Mouse (Mus musculus): ENCODE results near the gene Syn3. TPM values are rescaled to one million over a fixed set of nuclear protein-coding genes. Genes with fewer than 3 reads are reported as not detected.
"Not testable (repeated sequence)": the region's sequence is repeated elsewhere in the genome, so short reads cannot be mapped to it uniquely, and the experiment has no call there.

The Syn3 gene
- polyA plus RNA-seq, 1 experiment from 2014 or later: 2.1 TPM

GRCm38 (mm10) chr10:86044066-86044465, 454.6 kb downstream of the Syn3 start:
- in situ Hi-C loops (cut with MboI; ENCODE audit: low pct_unique_long_range_greater_than_20kb): no loop called here
- ChIA-PET POLR2A (no interaction called here), CTCF (interaction anchor here (0.9 kb wide), 1 partner anchor 22 kb away, joined by 3 read pairs; the partner anchor contains the start of gene Fbxo7)
- no peaks in the 10 kb centered on the region for H3K27me3 ChIP-seq
- DNase-seq (ENCODE audit: low read depth, low spot score): no peak
- TF ChIP-seq CTCF (IDR thresholded peaks at IDR 0.05): no peak
- no peak for ATAC-seq

- ChIA-PET CTCF (interaction anchor here (0.9 kb wide), 1 partner anchor 22 kb away, joined by 3 read pairs; the partner anchor contains the start of gene Fbxo7), POLR2A (no interaction called here)
- in situ Hi-C loops (cut with MboI; ENCODE audit: low pct_unique_long_range_greater_than_20kb): no loop called here
- no peaks in the 10 kb centered on the region for H3K27me3 ChIP-seq
- no peak for TF ChIP-seq CTCF (IDR thresholded peaks at IDR 0.05)
- no peak for ATAC-seq
- no peak for DNase-seq (ENCODE audit: low read depth, low spot score)
These were observed 455.0 kb downstream of the Syn3 start for GRCm38 (mm10) chr10:86043651-86044050.

GRCm38 (mm10) chr10:86034007-86034728, 464.5 kb downstream of the Syn3 start:
- in situ Hi-C loops (cut with MboI; ENCODE audit: low pct_unique_long_range_greater_than_20kb): no loop called here
- ChIA-PET CTCF (no interaction called here), POLR2A (no interaction called here)
- no peak for TF ChIP-seq CTCF (IDR thresholded peaks at IDR 0.05)
- ATAC-seq (no peak), DNase-seq (ENCODE audit: low read depth, low spot score) (no peak)
- no peaks in the 10 kb centered on the region for H3K27me3 ChIP-seq

- ATAC-seq (no peak), DNase-seq (ENCODE audit: low read depth, low spot score) (no peak)
- no peak for TF ChIP-seq CTCF (IDR thresholded peaks at IDR 0.05)
- ChIA-PET POLR2A (no interaction called here), CTCF (interaction anchor here (1.5 to 2.3 kb wide), 2 partner anchors 10 to 28 kb away, joined by 4 to 6 read pairs; partner anchors contain the start of gene Fbxo7)
- in situ Hi-C loops (cut with MboI; ENCODE audit: low pct_unique_long_range_greater_than_20kb): no loop called here
- no peaks in the 10 kb centered on the region for H3K27me3 ChIP-seq
These were observed 466.2 kb downstream of the Syn3 start for GRCm38 (mm10) chr10:86032517-86032916.

- ChIA-PET POLR2A (no interaction called here), CTCF (no interaction called here)
- ATAC-seq: no peak
- TF ChIP-seq CTCF (IDR thresholded peaks at IDR 0.05): no peak
- in situ Hi-C loops (cut with MboI; ENCODE audit: low pct_unique_long_range_greater_than_20kb): no loop called here
- no peaks in the 10 kb centered on the region for H3K27me3 ChIP-seq
- no peak for DNase-seq (ENCODE audit: low read depth, low spot score)
These were observed 468.0 kb downstream of the Syn3 start for GRCm38 (mm10) chr10:86030743-86031142.

- DNase-seq (ENCODE audit: low read depth, low spot score); H3K27me3 ChIP-seq; ATAC-seq; POLR2A ChIA-PET; CTCF ChIA-PET; in situ Hi-C loops (cut with MboI; ENCODE audit: low pct_unique_long_range_greater_than_20kb): not testable (repeated sequence)
These were observed 471.9 kb downstream of the Syn3 start for GRCm38 (mm10) chr10:86026807-86027206.

GRCm38 (mm10) chr10:86026354-86026753, 472.3 kb downstream of the Syn3 start:
- ChIA-PET CTCF (interaction anchor here (1.4 kb wide), 1 partner anchor 12 kb away, joined by 4 read pairs; no protein-coding TSS in a partner anchor), POLR2A (no interaction called here)
- no peak for ATAC-seq
- no peak for TF ChIP-seq CTCF (IDR thresholded peaks at IDR 0.05)
- no peak for DNase-seq (ENCODE audit: low read depth, low spot score)
- in situ Hi-C loops (cut with MboI; ENCODE audit: low pct_unique_long_range_greater_than_20kb): no loop called here
- no peaks in the 10 kb centered on the region for H3K27me3 ChIP-seq

GRCm38 (mm10) chr10:86025906-86026305, 472.8 kb downstream of the Syn3 start:
- in situ Hi-C loops (cut with MboI; ENCODE audit: low pct_unique_long_range_greater_than_20kb): no loop called here
- ChIA-PET POLR2A (no interaction called here), CTCF (interaction anchor here (1.1 to 1.4 kb wide), 2 partner anchors 12 to 270 kb away, joined by 3 to 4 read pairs; no protein-coding TSS in a partner anchor)
- TF ChIP-seq CTCF (IDR thresholded peaks at IDR 0.05): no peak
- no peaks in the 10 kb centered on the region for H3K27me3 ChIP-seq
- ATAC-seq: no peak
- DNase-seq (ENCODE audit: low read depth, low spot score): no peak

- in situ Hi-C loops (cut with MboI; ENCODE audit: low pct_unique_long_range_greater_than_20kb): no loop called here
- CTCF ChIA-PET: interaction anchor here (1.3 to 4.0 kb wide), 10 partner anchors 19 to 273 kb away, joined by 3 to 15 read pairs (median 6); no protein-coding TSS in a partner anchor
- no peak for ATAC-seq
- DNase-seq (ENCODE audit: low read depth, low spot score): no peak
- no peak for TF ChIP-seq CTCF (IDR thresholded peaks at IDR 0.05)
- H3K27me3 ChIP-seq: no peaks in the 10 kb centered on the region
- POLR2A ChIA-PET: no interaction called here
These were observed 475.5 kb downstream of the Syn3 start for GRCm38 (mm10) chr10:86023149-86023548.

GRCm38 (mm10) chr10:86022474-86022816, 476.3 kb downstream of the Syn3 start:
- CTCF ChIA-PET: interaction anchor here (0.7 to 4.0 kb wide), 27 partner anchors 10 to 997 kb away, joined by 3 to 15 read pairs (median 5); no protein-coding TSS in a partner anchor
- POLR2A ChIA-PET: no interaction called here

GRCm38 (mm10) chr10:86021749-86022473, 476.8 kb downstream of the Syn3 start, which contains the start of gene Fbxo7:
Gene Fbxo7 (plus strand): TSS chr10:86021972.
- ATAC-seq: peak; percentile 95
- TF ChIP-seq CTCF (IDR thresholded peaks at IDR 0.05): peak; percentile 100
- ChIA-PET CTCF (interaction anchor here (0.6 to 4.0 kb wide), 41 partner anchors 9 to 998 kb away, joined by 3 to 15 read pairs (median 4); partner anchors contain the start of genes Rtcb and Timp3), POLR2A (interaction anchor here (0.6 to 0.7 kb wide), 2 partner anchors 41 to 360 kb away, joined by 3 to 4 read pairs; no protein-coding TSS in a partner anchor)
- H3K27me3 ChIP-seq: no peaks in the 10 kb centered on the region
- in situ Hi-C loops (cut with MboI; ENCODE audit: low pct_unique_long_range_greater_than_20kb): no loop called here
- peak; percentile 43 for DNase-seq (ENCODE audit: low read depth, low spot score)

More at GRCm38 (mm10) chr10:86022474-86022816, 476.3 kb downstream of the Syn3 start:
- in situ Hi-C loops (cut with MboI; ENCODE audit: low pct_unique_long_range_greater_than_20kb): no loop called here
- ATAC-seq: no peak
- DNase-seq (ENCODE audit: low read depth, low spot score): no peak
- no peak for TF ChIP-seq CTCF (IDR thresholded peaks at IDR 0.05)
- no peaks in the 10 kb centered on the region for H3K27me3 ChIP-seq
